14 mouse cellular contexts compared by ENCODE assay signal in the genomic region with DNA sequence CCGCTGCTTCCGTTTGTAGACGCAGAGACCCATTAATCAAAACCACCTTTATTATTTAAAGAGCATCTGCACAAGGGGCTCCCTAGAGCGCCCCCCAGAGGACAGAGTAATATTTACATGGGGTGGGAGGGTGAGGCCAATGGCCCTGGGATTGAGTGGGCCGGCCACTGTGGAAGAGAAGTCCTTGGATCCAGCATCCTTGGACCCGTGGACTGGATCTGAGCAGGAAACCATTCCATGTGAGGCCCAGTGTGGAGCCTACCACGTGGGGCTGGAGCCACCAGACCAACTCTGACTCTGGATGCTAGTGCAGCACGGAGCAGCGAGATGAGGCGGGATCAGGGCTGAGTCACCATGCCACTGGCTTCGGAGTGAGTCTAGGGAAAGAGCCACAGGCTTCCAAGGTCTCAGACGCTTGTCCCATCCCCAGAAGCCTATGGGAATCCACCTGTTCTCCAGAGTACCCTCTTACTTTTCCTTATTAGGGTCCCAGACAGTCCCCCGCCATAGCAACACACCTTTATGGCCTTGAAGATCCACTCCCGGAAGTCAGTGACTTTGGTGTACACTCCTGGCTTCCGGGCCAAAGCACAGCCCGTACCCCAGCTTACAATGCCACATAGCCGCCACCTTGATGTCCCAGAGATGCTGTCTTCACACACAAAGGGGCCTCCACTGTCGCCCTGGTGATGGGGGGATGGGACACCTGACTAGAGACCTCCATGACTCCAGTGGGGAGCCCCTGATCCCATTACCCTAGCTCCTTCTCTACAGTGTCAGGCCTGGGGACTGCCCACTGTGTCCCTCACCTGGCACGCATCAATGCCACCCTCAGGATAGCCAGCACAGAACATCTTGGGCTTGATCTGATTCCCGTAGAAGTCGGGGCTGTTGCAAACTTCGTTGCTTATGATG. TPM values are rescaled to one million over a fixed set of nuclear protein-coding genes. Genes with fewer than 3 reads are reported as not detected.
DNase-seq lines count a peak whose midpoint lies in the region; ATAC-seq lines count a peak whose summit lies in the region.
"Had no signal": no experiment of that assay in that cellular context is flagged by ENCODE, and none has a peak within 500 bp of the region (broad histone marks: within the 10 kb centered on the region; RNA-seq: fewer than 3 reads in every experiment).

No protein-coding gene starts in this region.

- H3K9ac ChIP-seq in kidney, embryonic 14.5 days (ENCODE audit: low read depth, low read length), result no peak overlapping the region
- H3K9ac ChIP-seq in neural tube, embryonic 11.5 days (ENCODE audit: low read length), result no peak overlapping the region
- H3K9ac ChIP-seq in forebrain, embryonic 13.5 days, result no peak overlapping the region
- H3K9ac ChIP-seq: hindbrain, embryonic 13.5 days; lung, embryonic 15.5 days had no signal

- no peaks in the 10 kb centered on the region for H3K27me3 ChIP-seq in kidney, embryonic 14.5 days (ENCODE audit: control insufficient read depth, insufficient read depth, low read length)
- H3K27me3 ChIP-seq in neural tube, embryonic 11.5 days (ENCODE audit: control insufficient read depth, insufficient read depth, low read length), result no peaks in the 10 kb centered on the region
- H3K27me3 ChIP-seq in forebrain, embryonic 13.5 days, result no peaks in the 10 kb centered on the region
- H3K27me3 ChIP-seq: lung, embryonic 15.5 days had no signal

- no peaks in the 10 kb centered on the region for H3K4me1 ChIP-seq in kidney, embryonic 14.5 days (ENCODE audit: control insufficient read depth, insufficient read depth, low read length)
- H3K4me1 ChIP-seq in neural tube, embryonic 11.5 days (ENCODE audit: control insufficient read depth, insufficient read depth, low read length), result no peaks in the 10 kb centered on the region
- no peaks in the 10 kb centered on the region for H3K4me1 ChIP-seq in forebrain, embryonic 13.5 days
- H3K4me1 ChIP-seq: hindbrain, embryonic 13.5 days had no signal

- no peak overlapping the region for H3K27ac ChIP-seq in kidney, embryonic 14.5 days (ENCODE audit: low read depth, low read length)
- no peak overlapping the region for H3K27ac ChIP-seq in neural tube, embryonic 11.5 days (ENCODE audit: low read depth, low read length)
- H3K27ac ChIP-seq in forebrain, embryonic 13.5 days, result no peak overlapping the region
- H3K27ac ChIP-seq: hindbrain, embryonic 13.5 days had no signal

- H3K4me2 ChIP-seq in kidney, embryonic 14.5 days (replicated peaks; ENCODE audit: low read depth, low read length), result no peak overlapping the region
- H3K4me2 ChIP-seq in neural tube, embryonic 11.5 days (ENCODE audit: low read depth), result no peak overlapping the region
- H3K4me2 ChIP-seq in forebrain, embryonic 13.5 days, result no peak overlapping the region

- no peaks in the 10 kb centered on the region for H3K36me3 ChIP-seq in kidney, embryonic 14.5 days (ENCODE audit: control insufficient read depth, insufficient read depth, low read length)
- H3K36me3 ChIP-seq in neural tube, embryonic 11.5 days (ENCODE audit: control insufficient read depth, insufficient read depth, low read length), result no peaks in the 10 kb centered on the region
- no peaks in the 10 kb centered on the region for H3K36me3 ChIP-seq in forebrain, embryonic 13.5 days (ENCODE audit: poor library complexity, severe bottlenecking)
- H3K36me3 ChIP-seq: hindbrain, embryonic 13.5 days; lung, embryonic 15.5 days had no signal

- H3K4me3 ChIP-seq in kidney, embryonic 14.5 days (ENCODE audit: low read length), result no peak overlapping the region
- no peak overlapping the region for H3K4me3 ChIP-seq in neural tube, embryonic 11.5 days (ENCODE audit: low read depth, low read length)
- no peak overlapping the region for H3K4me3 ChIP-seq in forebrain, embryonic 13.5 days

- ATAC-seq in kidney, embryonic 14.5 days (ENCODE audit: low FRiP score, low TSS enrichment), result no peak
- no peak for ATAC-seq in neural tube, embryonic 11.5 days (ENCODE audit: insufficient read depth, low FRiP score, low TSS enrichment)
- ATAC-seq in forebrain, embryonic 13.5 days, result no peak

- DNase-seq in kidney, adult 18-20 months, result peak; percentile 49
- peak; percentile 14 for DNase-seq in neural tube, embryonic 11.5 days (ENCODE audit: low spot score)
- no peak for DNase-seq in neural tube, embryonic 10.5 days (ENCODE audit: extremely low spot score, low spot score)
- peak; percentile 72 for DNase-seq in adrenal gland, adult 8-10 months
- peak; percentile 52 for DNase-seq in testis, postnatal 14 days (ENCODE audit: low spot score)
- DNase-seq in cerebellum, adult 11-12 months, result no peak
- DNase-seq: embryo, embryonic 11 days; heart, adult 18-20 months; retina, postnatal 1 day had no signal

- 75% methylated on average over 22 of the region's 22 CpGs for WGBS in kidney, embryonic 14.5 days
- whole genome bisulfite sequencing in neural tube, embryonic 11.5 days, result 80% methylated on average over 22 of the region's 22 CpGs
- 77% methylated on average over 22 of the region's 22 CpGs for WGBS in forebrain, embryonic 13.5 days

- no peaks in the 10 kb centered on the region; the same call in 1 of the 2 replicates for H3K9me3 ChIP-seq in kidney, embryonic 14.5 days (ENCODE audit: control insufficient read depth, low read length)
- no peaks in the 10 kb centered on the region for H3K9me3 ChIP-seq in neural tube, embryonic 11.5 days (ENCODE audit: control insufficient read depth, low read length)
- no peaks in the 10 kb centered on the region for H3K9me3 ChIP-seq in forebrain, embryonic 13.5 days (replicated peaks)
- H3K9me3 ChIP-seq: hindbrain, embryonic 13.5 days; lung, embryonic 15.5 days had no signal

RNA-seq across cellular contexts. Expression of gene Hpn, which starts 16.1 kb away (rescaled TPM):
- 26.4 and 27.5 TPM in 2 replicates for polyA plus RNA-seq in kidney, embryonic 14.5 days (2014; fragmentation: Nextera tagmentation; extraction: Ambion mirVana)
- 1.6 TPM in 2 replicates for polyA plus RNA-seq in neural tube, embryonic 11.5 days (2014; fragmentation: Nextera tagmentation; extraction: Ambion mirVana)
- total RNA-seq in adrenal gland, adult 8-10 months (2022), result 1 to 10 TPM in 3 of 4 experiments, under 1 TPM in 1; 0.26 to 1.5 (median 1.2) TPM
- not detected in 2 replicates for polyA plus RNA-seq in forebrain, embryonic 13.5 days (2015; fragmentation: Nextera tagmentation; extraction: Ambion mirVana)
- polyA plus RNA-seq: forebrain, embryonic 14.5 days had no signal

RNA-seq across cellular contexts. Expression of gene Fxyd3, which starts 22.4 kb away (rescaled TPM):
- 13.4 and 18.2 TPM in 2 replicates for polyA plus RNA-seq in kidney, embryonic 14.5 days (2014; fragmentation: Nextera tagmentation; extraction: Ambion mirVana)
- 6.0 and 7.7 TPM in 2 replicates for polyA plus RNA-seq in neural tube, embryonic 11.5 days (2014; fragmentation: Nextera tagmentation; extraction: Ambion mirVana)
- total RNA-seq in adrenal gland, adult 8-10 months (2022), result 1 to 10 TPM in 1 of 4 experiments, under 1 TPM in 3; 0.73 to 1.3 (median 0.86) TPM
- 0.08 TPM in 1 of 2 replicates, not detected in the other for polyA plus RNA-seq in forebrain, embryonic 13.5 days (2015; fragmentation: Nextera tagmentation; extraction: Ambion mirVana)
- polyA plus RNA-seq: forebrain, embryonic 14.5 days had no signal

RNA-seq across cellular contexts. Expression of gene Scn1b, which starts 27.8 kb away (rescaled TPM):
- polyA plus RNA-seq in kidney, embryonic 14.5 days (2014; fragmentation: Nextera tagmentation; extraction: Ambion mirVana), result 1.0 and 1.6 TPM in 2 replicates
- 0.65 and 0.94 TPM in 2 replicates for polyA plus RNA-seq in neural tube, embryonic 11.5 days (2014; fragmentation: Nextera tagmentation; extraction: Ambion mirVana)
- 10 to 100 TPM; 14.2 to 27.2 (median 18.9) TPM for total RNA-seq in adrenal gland, adult 8-10 months (2022)
- polyA plus RNA-seq in forebrain, embryonic 13.5 days (2015; fragmentation: Nextera tagmentation; extraction: Ambion mirVana), result 1.1 and 1.3 TPM in 2 replicates

RNA-seq across cellular contexts. Expression of gene Lgi4, which starts 39.8 kb away (rescaled TPM):
- 0.47 TPM in 1 of 2 replicates, not detected in the other for polyA plus RNA-seq in kidney, embryonic 14.5 days (2014; fragmentation: Nextera tagmentation; extraction: Ambion mirVana)
- 4.6 and 4.9 TPM in 2 replicates for polyA plus RNA-seq in neural tube, embryonic 11.5 days (2014; fragmentation: Nextera tagmentation; extraction: Ambion mirVana)
- total RNA-seq in adrenal gland, adult 8-10 months (2022), result 1 to 10 TPM; 2.8 to 8.8 (median 4.2) TPM
- 0.19 and 0.26 TPM in 2 replicates for polyA plus RNA-seq in forebrain, embryonic 13.5 days (2015; fragmentation: Nextera tagmentation; extraction: Ambion mirVana)

RNA-seq across cellular contexts. Expression of gene Fxyd1, which starts 42.0 kb away (rescaled TPM):
- polyA plus RNA-seq in kidney, embryonic 14.5 days (2014; fragmentation: Nextera tagmentation; extraction: Ambion mirVana), result 29.8 and 46.3 TPM in 2 replicates
- polyA plus RNA-seq in neural tube, embryonic 11.5 days (2014; fragmentation: Nextera tagmentation; extraction: Ambion mirVana), result 17.0 and 21.8 TPM in 2 replicates
- total RNA-seq in adrenal gland, adult 8-10 months (2022), result 100 to 1,000 TPM; 110 to 212 (median 163) TPM
- 2.5 and 3.9 TPM in 2 replicates for polyA plus RNA-seq in forebrain, embryonic 13.5 days (2015; fragmentation: Nextera tagmentation; extraction: Ambion mirVana)

Comparison
In these comparisons a context has a peak if more than half of its experiments do, and no peak if none do; other contexts are left out.
1. DNase-seq: peak in kidney, adult 18-20 months (single experiment), neural tube, embryonic 11.5 days (single experiment), adrenal gland, adult 8-10 months (single experiment) and testis, postnatal 14 days (single experiment); none in neural tube, embryonic 10.5 days (single experiment) and cerebellum, adult 11-12 months (single experiment).
2. RNA of gene Hpn, which starts 16.1 kb away (polyA plus RNA-seq): 26.4 to 27.5 TPM in kidney, embryonic 14.5 days; 1.6 TPM in neural tube, embryonic 11.5 days and not detected in forebrain, embryonic 13.5 days; every median in the first group is over 10 times any median in the second.